Mouse (Mus musculus): ENCODE results near the gene Stxbp2.
"Not testable (repeated sequence)": the region's sequence is repeated elsewhere in the genome, so short reads cannot be mapped to it uniquely, and the experiment has no call there.

The Stxbp2 gene

DNA sequence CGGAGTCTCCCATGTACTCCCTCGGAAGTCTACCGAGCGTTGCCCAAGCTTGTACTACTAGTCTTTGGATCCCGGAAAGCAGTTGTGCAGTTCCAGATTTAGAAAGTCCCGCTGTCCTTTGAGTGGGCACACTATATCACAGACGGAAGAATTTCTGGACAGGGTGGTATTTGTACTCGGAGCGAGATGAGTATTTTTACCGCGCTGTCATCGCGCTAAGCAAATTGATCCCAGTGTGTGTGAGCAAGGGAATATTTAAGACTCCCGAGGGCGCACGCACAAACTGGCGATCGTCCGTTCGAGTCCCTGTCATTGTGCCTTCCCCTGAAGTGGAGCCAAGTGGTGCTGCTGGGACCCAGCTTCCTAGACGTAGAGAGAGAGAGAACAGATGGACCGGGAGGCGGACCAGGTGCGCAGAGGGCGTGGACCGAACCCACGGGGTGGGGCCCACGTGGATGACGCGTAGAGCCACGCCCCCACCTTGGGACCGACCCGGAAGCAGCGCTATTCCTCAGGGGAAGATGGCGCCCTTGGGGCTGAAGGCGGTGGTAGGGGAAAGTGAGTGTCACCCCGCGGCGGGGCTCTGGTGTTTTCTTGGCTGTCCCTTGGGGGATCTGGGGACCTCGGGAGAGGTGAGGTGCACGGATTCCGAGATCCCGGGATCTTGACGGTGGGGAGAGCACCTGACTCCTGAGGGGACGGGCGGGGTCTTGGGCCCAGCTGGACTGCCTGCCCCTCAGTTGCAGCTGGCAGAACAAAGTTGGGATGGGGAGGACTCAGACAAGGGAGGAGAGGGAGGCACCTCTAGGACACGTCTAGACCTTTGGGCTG lies at the start of gene Stxbp2:
Gene Stxbp2 (plus strand): TSS at position 309 of the 831 bp plus-strand sequence.
- peak; percentile 73 to 86 for DNase-seq

DNA sequence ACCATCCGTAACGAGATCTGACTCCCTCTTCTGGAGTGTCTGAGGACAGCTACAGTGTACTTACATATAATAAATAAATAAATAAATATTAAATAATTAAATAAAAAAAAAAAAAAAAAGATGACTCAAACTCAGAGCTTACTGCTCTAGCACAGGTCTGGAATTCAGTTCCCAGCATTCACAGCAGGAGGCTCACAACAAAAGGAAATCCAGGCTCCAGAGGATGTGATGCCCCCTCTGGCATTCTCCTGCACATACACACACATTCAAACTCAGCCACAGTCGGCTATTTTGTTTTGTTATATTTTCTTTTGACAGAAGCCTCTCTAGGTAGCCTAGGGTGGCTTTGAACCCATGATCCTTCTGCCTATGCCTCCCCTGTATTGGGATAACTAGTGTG lies 48.8 kb upstream of the Stxbp2 start:
- not testable (repeated sequence) for DNase-seq

DNA sequence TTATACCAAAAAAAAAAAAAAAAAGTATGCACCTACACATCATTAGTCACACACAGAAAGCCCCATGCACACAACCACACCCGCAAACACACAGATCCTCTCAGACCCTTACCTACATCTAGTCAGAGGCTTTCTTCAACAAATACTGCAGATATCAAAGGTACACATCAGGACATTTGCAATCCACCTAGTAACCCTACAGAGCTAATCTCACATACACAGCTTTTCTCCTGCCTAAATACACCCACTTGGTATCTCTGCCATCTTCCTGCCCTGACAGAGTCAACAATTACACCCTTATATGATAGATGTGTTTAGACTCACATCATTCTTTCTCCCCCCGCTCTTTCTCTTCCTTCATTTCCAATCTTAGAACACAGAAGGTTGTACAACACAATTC lies 44.3 kb upstream of the Stxbp2 start:
- no peak for DNase-seq

DNA sequence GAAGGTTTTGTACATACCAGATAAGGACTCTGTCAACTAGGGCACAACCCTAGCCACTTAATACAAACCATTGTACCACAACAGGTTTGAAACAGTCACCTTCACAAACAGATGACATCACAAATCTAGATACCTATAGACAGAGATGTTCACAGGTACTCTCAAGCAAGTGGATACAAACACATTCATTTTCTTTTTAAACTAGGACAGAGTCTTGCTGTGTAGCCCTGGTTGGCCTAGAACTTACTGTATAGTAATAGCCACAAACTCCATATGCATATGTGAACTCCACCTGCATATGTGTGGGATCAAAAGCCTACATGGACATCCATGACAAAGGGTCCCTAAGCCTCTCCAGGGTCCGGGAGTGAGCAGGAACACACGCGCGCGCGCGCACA lies 43.8 kb upstream of the Stxbp2 start, which contains the start of gene Camsap3:
Gene Camsap3 (plus strand): TSS at position 301 of the 398 bp plus-strand sequence.
- DNase-seq = no peak

DNA sequence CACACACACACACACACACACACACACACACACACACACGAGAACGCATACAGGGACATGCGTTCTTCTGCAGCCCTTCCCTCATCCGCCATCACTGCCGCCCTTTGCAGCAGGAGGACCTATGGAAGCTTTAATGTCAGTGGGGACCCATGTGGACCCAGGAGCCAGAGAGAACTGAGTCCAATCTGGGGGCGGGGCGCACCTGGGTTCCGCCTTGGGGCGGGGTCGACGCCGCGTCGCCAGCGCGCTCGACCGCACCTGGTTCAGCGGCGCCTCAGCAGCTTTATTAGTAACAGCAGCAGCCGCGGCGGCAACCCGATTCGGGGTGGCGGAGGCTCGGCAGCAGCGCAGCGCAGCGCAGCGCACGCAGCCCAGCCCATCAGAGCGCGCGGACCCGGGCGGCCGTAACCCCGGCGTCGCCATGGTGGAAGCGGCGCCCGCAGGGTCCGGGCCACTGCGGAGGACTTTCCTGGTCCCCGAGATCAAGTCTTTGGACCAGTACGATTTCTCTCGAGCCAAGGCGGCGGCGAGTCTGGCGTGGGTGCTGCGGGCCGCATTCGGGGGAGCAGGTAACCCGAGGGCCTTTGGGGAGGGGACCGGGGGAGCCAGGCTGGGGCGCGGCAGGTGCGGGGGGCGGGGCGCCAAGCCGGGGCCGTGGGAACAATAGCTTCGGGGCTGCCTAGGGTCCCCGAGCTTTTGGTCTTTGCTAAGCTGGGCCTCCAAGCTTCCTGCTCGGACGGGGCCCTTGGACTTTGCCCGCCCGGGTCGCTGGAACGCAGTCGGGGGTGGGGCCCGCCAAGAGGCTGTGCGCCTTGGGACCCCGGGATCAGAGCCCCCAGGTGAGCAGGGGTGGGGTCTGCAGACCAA lies 43.1 kb upstream of the Stxbp2 start:
- DNase-seq = peak; percentile 71 to 76

DNA sequence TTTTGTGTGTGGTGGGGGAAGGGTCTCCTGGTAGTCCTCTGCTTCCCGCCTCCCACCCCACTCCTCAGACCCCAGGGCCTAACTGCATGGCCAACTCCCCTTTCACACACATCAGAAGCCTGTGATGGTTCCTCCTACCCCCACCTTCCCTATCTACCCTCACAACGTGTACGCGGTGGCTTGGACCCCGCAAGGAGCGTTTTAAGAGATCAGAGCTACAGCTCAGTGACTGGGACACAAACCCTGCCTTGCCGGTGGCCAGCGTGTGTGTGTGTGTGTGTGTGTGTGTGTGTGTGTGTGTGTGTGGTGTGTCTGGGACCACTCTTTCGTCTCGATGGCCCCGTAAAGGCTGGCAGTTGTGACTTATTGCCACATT lies 42.5 kb upstream of the Stxbp2 start:
- DNase-seq = peak in 1 of 2 experiments; percentile 34

DNA sequence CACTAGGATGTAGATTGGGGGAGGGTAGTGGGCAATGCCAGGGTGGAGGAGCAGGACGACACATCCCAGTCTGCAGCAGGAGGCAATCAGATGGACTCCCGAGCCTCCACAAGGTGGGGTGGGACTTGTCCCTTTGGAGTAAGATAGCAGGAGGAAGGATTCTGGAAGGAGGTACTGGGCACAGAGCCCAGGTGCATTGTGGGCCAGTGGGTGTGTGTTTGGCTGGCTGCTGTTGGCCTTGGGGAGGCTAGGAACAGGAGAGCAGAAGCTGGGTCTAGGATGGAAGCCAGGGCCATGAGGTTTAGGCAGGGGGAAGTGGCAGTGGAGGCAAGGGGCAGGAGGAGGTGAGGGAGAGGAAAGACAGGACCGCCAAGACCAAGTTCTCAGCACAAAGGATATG lies 37.3 kb upstream of the Stxbp2 start:
- peak; percentile 35 to 43 for DNase-seq

DNA sequence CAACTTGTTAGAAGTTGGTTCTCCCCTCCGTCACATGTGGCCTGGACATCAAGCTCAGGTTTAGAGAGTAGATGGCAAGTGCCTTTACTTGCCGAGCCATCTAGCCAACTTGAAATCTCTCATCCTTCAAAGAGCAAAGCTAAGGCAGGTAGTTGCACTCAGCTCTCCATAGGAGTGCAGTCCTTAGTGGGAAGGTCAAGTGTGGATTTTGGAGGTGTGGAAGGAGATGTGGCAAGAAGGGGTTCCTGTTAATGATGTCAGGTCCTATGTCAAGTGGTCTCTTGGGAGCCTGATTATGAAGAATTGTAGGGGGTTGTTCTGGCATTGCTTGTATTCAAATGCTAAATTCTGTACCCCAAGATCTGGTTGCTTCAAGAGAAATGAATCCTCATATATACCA lies 36.3 kb upstream of the Stxbp2 start:
- DNase-seq = no peak

DNA sequence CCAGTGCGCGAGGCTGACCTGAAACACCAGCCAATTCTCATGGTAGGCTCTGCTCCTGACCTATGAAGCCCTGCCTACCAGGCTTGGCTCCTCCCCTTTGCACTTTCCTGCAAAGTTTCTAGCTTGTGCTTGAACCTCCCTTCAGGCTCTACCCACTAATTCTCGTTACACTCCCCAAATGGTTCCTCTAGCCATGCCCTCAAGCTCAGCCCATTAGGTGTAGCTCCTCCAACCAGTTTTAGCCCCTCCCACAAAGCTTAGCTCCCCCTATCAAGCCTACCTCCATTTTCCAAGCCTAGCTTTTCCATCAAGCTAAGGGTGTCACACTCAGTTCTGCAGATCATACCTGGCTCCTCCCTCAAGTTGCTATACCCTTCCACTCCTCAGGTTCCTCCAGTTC lies 32.7 kb upstream of the Stxbp2 start:
- DNase-seq = no peak

DNA sequence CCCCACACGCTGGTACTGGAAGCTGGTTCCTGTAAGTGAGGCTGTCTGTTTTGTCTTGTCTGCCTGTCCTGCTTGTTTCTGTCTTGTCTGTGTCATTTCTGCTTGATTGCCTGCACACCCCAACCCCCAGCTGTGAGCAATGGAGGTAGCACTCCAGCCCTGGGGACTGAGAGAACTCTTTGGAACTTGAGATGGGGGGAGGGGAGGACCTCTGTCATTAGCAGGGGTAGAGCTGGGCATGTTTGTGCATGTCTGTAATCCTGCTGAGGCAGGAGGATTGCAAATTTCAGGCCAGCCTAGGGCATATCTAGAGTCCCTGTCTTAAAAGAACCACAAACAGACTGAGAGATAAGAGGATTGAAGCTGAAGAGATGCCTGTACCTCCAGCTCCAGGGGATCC lies 31.5 kb upstream of the Stxbp2 start:
- no peak for DNase-seq

DNA sequence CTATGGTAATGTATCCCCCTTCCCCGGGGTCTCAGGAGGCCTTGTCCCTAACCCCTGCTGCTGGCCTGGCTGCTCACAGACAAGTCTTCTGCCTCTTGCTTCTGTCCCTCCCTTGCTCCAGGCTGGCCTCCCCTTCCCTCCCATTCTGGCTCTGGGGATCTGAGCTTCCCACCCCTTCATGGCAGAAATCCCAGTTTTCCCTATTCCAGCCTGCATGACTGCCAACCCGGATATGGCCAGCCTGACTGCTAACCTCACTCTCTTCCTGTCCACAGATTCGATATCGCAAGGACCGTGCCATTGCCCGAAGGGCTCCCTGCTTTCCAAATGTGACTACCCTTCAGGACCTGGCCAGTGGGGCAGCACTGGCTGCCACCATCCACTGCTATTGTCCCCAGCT lies 30.4 kb upstream of the Stxbp2 start:
- no peak for DNase-seq

DNA sequence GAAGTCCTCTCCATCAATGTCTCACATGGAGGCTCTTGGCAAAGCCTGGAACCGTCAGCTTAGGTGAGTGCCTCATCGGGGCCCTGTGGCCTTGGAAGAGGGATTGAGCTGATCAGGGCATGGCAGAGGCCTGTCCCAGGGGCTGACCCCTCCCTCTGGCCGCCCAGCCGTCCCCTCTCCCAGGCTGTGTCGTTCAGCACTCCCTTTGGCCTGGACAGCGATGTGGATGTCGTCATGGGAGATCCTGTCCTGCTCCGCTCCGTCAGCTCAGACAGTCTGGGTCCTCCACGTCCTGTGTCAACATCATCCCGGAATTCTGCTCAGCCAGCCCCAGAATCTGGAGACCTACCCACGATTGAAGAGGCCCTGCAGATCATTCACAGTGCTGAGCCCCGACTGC lies 27.3 kb upstream of the Stxbp2 start:
- DNase-seq = no peak

DNA sequence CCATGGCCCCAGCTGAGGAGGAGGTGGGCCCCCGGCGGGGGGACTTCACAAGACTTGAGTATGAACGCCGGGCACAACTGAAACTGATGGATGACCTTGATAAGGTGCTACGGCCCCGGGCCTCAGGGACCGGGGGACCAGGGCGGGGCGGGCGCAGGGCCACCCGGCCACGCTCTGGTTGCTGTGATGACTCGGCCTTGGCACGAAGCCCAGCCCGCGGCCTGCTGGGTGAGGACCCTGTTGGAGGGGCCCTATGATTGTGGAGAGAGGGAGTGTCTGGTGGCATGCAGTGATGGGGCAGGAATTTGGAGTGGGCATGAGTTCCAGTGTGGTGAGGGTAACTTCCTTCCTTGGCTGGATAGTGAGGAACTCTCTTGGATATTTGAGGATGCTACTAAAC lies 24.2 kb upstream of the Stxbp2 start:
- DNase-seq = no peak

DNA sequence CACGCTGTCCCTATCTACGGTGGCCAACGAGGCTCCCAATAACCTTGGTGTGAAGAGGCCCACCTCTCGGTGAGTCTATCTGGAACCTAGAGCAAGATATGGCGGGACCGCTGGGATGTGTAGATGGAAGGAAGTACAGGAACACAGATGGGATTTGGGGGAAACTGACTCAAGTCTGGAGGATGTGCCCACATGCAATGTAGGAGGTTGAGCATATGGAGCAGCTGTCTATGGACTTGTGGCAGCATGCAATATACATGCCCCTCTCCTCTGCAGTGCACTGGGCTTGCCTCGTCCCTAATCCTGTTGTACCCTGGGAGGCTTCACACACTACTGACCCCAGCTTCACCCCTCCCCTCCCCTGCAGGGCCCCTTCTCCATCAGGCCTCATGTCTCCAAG lies 22.9 kb upstream of the Stxbp2 start:
- DNase-seq = no peak

DNA sequence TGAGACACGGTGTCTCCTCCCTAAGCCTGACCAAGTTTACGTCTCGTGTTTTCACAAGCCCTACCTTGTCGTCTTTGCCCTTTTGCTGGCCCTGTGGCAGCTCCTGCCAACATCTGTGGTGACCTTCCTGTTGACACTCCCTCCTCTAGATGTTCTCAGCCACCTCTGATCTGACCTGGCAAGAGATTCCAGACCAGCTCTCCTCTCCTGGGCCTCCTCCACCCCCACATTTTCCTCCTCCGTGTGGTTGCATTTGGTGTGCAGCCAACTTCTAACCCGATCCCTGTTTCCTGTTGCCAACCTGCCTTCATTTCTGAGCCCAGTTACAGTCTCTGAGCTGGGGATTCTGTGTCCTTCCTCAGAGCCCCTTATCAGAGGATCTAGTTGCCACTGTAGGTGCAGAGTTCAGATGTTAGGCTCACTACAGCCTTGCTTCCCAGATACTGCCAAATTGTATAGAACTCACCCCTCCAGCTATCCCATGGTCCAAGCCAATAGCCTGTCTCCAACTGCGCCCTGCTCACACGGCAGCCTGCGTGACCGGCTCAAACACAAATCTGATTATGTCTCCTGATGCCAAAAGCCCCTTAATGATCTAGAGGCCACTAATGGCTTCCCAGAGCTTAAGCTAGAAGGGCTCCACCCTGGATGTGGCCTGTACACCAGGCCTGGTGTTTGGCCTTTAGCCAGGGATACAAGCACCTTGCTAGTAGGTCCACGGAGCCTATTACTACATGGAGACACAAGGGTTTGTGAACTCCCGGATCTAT lies 21.5 kb upstream of the Stxbp2 start:
- DNase-seq = no peak

DNA sequence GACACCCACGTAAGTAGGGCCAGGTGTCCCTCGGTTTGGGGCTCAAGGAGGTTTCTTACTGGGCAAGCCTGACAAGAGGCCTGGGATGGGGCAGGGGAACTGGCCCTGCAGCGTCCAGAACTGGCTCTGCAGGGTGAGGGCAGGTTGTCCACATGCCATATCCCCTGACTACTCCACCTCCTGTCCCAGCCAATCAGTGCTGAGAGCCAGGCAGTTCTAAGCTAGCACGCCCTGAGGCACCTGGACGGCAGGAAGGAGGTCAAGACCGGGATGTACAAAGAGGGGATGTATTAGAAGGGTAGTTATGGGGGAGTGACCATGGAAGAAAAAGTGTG lies 21.0 kb upstream of the Stxbp2 start:
- DNase-seq = no peak

DNA sequence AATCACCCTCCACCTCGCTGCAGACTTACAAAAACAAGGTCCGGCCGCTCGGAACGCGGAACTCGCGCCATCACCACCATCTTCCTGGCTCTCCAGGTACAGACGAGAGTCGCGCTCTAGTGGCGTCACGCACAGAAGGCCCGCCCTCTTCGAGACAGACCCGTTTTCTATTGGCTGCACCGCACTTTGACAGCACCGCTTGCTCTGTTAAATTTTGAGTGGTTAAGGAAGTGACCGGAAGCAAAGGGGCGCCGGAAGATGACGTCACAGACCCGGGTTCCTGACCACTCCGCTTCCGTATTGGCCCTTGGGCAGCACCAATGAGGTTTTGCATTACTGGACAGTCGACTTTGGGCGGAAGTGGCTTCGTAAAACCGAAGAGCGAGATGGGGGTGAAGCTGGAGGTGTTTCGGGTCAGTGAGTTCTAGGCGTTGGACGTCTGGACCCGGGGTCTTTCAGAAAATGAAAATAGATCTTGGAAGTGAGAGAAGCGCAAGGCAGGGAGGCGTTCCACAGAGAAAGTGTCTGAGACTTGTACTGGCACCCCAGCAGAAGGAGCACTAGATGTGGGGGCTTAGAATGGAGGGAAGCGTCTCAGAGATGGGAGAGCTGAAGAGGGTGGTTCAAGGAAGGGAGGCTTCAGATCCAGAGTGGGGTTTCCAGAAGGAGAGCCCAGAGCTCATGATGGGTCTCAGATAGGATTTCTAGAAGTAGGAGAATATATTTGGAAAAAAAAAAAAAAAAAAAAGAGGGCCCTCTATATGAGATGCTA lies 9.4 kb upstream of the Stxbp2 start, which contains the start of the genes Xab2 and Pet100:
Gene Xab2 (minus strand): TSS at position 118 of the 772 bp plus-strand sequence.
Gene Pet100 (plus strand): TSS at position 350 of the 772 bp plus-strand sequence.
- DNase-seq = peak; percentile 99

DNA sequence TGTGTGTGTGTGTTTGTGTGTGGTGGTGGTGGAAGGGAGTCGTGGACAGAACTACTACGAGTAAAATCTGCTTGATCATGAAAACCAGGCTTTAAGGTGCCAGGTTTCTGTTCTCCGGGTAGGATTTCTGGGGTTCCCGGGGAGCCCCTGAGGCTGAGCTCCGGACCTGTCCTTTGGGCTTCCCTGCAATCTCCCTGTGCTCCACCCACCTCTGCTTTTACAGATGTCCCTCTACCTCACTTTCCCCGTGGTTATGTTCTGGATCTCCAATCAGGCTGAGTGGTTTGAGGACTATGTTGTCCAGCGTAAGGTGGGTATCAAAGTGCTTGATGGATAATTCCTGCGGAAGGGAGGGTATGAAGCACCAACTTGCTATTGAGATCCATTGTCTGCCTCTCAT lies 8.6 kb upstream of the Stxbp2 start:
- DNase-seq = no peak

DNA sequence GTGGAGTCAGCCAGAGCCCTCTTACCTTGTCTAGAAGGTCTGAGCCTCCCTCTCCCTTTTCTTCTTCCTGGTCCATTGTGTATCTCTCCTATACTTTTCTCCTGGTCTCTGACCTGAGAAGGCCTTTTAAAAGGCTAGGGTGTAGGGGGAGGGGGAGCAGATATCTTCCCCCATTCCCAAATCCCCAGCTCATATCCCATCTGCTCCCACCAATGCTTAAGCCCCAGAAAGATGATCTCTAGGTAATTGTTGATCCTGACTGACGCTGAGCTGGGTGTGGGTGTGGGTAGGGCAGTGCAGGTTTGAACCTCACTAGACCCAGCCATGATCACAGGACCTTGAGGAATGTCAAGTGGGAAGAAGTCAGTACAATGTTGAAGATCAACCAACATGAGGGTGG lies 5.3 kb upstream of the Stxbp2 start, which contains the start of gene Pcp2:
Gene Pcp2 (minus strand): TSS at position 101 of the 400 bp plus-strand sequence.
- no peak for DNase-seq

DNA sequence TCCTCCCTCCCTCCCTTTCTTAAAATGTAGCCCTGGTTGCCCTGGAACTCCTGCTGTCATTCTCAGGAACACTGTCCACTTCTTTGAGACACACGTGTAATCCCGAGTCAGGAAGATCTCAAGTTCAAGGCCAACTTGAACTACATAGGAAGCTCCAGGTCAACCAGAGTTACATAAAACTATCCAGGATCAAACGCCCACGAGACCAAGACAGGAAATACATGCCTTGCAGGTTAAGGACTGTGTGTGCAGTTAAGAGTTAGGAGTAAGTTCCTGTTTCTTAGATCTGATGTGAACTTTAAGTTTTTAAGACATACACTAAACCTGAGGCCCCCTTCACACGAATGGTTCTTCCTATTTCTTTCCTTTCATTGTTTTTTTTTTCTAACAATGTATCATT lies 3.8 kb upstream of the Stxbp2 start:
- DNase-seq = no peak

DNA sequence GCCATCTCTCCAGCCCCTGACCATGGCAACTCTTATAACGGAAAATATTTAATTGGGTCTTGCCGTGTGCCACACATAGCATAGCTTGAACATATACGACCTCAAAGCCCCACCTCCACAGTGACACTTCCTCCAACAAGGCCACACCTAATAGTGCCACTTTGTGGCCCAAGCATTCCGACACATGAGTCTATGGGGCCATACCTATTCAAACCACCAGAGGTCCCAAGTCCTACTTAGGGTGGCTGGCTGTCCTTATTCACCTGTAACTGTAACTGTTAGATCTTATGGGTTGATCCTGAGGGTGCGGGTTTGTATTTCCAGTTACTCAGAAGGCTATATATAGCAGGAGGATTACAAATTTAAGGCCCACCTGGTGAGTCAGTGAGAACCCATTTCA lies 2.7 kb upstream of the Stxbp2 start:
- DNase-seq = peak in 1 of 2 experiments; percentile 50

DNA sequence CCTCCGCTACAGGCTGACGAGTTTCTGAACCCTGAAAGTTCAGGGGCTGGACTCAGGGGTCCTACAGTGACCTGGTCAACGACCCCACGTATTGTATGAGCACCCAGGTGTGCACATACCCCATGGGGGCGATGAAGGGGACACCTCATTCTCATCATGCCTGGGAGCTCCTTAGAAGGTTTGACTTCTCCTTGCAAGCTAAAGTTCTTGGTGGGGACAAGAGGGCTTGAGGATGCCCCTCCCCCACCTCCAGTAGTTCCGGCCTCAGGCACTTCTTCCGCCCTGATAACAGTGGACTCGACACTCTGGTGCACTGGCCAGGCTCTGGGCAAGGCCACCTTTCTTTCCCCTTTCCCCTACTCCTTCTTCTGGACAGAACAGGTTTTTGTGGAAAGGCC lies 722 bp downstream of the Stxbp2 start:
- no peak for DNase-seq

Measured in cerebellum, postnatal 36 days (tissue).